8 mouse cellular contexts compared by ENCODE assay signal in genomic region chr4:57299308-57299700, GRCm38 (mm10). TPM values are rescaled to one million over a fixed set of nuclear protein-coding genes. Genes with fewer than 3 reads are reported as not detected.
DNase-seq lines count a peak whose midpoint lies in the region; ATAC-seq and TF ChIP-seq lines count a peak whose summit lies in the region.

No protein-coding gene starts in this region.

- peaks cover 11% of the 10 kb centered on the region for H3K27me3 ChIP-seq in heart, embryonic 14.5 days (ENCODE audit: control insufficient read depth, insufficient read depth, low read length)
- peaks cover 40% of the 10 kb centered on the region; the same call in 1 of the 2 replicates for H3K27me3 ChIP-seq in forebrain, embryonic 15.5 days
- 0 out of 2 replicates have a peak, but pooled peaks cover 3% of the 10 kb centered on the region for H3K27me3 ChIP-seq in midbrain, postnatal 0 days (ENCODE audit: insufficient read depth, low read length)

- H3K9me3 ChIP-seq in heart, embryonic 14.5 days (ENCODE audit: control insufficient read depth, low read length): no peaks in the 10 kb centered on the region
- no peaks in the 10 kb centered on the region for H3K9me3 ChIP-seq in forebrain, embryonic 15.5 days
- H3K9me3 ChIP-seq in midbrain, postnatal 0 days (ENCODE audit: low read length): no peaks in the 10 kb centered on the region

- WGBS in heart, embryonic 14.5 days: 6% methylated on average over 9 of the region's 9 CpGs
- 2% methylated on average over 9 of the region's 9 CpGs for WGBS in forebrain, embryonic 15.5 days
- WGBS in midbrain, postnatal 0 days: under 1% methylated on average over 9 of the region's 9 CpGs

- no peak for TF ChIP-seq CTCF in midbrain, postnatal 0 days (IDR thresholded peaks at IDR 0.05)

- no peaks in the 10 kb centered on the region for H3K36me3 ChIP-seq in heart, embryonic 14.5 days (ENCODE audit: control insufficient read depth, insufficient read depth, low read length)
- no peaks in the 10 kb centered on the region for H3K36me3 ChIP-seq in forebrain, embryonic 15.5 days
- H3K36me3 ChIP-seq in midbrain, postnatal 0 days (ENCODE audit: insufficient read depth, low read length): no peaks in the 10 kb centered on the region

- no peak for ATAC-seq in heart, embryonic 14.5 days (ENCODE audit: insufficient number of reproducible peaks, insufficient read depth, low FRiP score, low read depth)
- ATAC-seq in forebrain, embryonic 15.5 days (replicated peaks): no peak
- no peak for ATAC-seq in midbrain, postnatal 0 days (ENCODE audit: low FRiP score)

- no peak overlapping the region for H3K27ac ChIP-seq in heart, embryonic 14.5 days (replicated peaks in 1 of 2; ENCODE audit: control insufficient read depth in 1 of 2, insufficient read depth in 1 of 2, low read depth in 2 of 2, low read length in 2 of 2)
- no peak overlapping the region for H3K27ac ChIP-seq in forebrain, embryonic 15.5 days (replicated peaks)
- no peak overlapping the region for H3K27ac ChIP-seq in midbrain, postnatal 0 days (ENCODE audit: low read depth, low read length)

- peak overlapping the region; percentile 97 for H3K4me2 ChIP-seq in heart, embryonic 14.5 days (ENCODE audit: low read length)
- H3K4me2 ChIP-seq in forebrain, embryonic 15.5 days (replicated peaks): peak overlapping the region; percentile 98
- H3K4me2 ChIP-seq in midbrain, postnatal 0 days (ENCODE audit: low read depth, low read length, poor library complexity, severe bottlenecking): peak overlapping the region; percentile 93

- H3K9ac ChIP-seq in heart, embryonic 14.5 days (ENCODE audit: low read length): peak overlapping the region; percentile 86
- H3K9ac ChIP-seq in forebrain, embryonic 15.5 days (replicated peaks): peak overlapping the region; percentile 66; the same call in 1 of the 2 replicates
- no peak overlapping the region for H3K9ac ChIP-seq in midbrain, postnatal 0 days (replicated peaks; ENCODE audit: low read length, poor library complexity, severe bottlenecking)

- H3K4me1 ChIP-seq in heart, embryonic 14.5 days (ENCODE audit: control insufficient read depth in 2 of 2, insufficient read depth in 2 of 2, low read length in 2 of 2): peaks cover 17 to 31% of the 10 kb centered on the region in 2 experiments
- H3K4me1 ChIP-seq in forebrain, embryonic 15.5 days: peaks cover 33% of the 10 kb centered on the region
- H3K4me1 ChIP-seq in midbrain, postnatal 0 days (ENCODE audit: insufficient read depth, low read length): peaks cover 3% of the 10 kb centered on the region; the same call in 1 of the 2 replicates

- no peak for DNase-seq in heart, adult 11 months
- peak; percentile 44 for DNase-seq in ZHBTc4 (ENCODE audit: low read depth, low spot score)
- DNase-seq in layer of hippocampus, adult 9-11 months: peak; percentile 52
- DNase-seq in midbrain, postnatal 0 days (ENCODE audit: low spot score): no peak
- no peak for DNase-seq in spleen, adult 12 weeks (ENCODE audit: low spot score)
- no peak for DNase-seq in urinary bladder, postnatal 36 days (ENCODE audit: low spot score in 2 of 2)

- H3K4me3 ChIP-seq in heart, embryonic 14.5 days (ENCODE audit: control insufficient read depth in 1 of 2, insufficient read depth in 1 of 2, low read depth in 1 of 2, low read length in 2 of 2): peak overlapping the region; percentile 79 to 91
- peak overlapping the region; percentile 68 for H3K4me3 ChIP-seq in forebrain, embryonic 15.5 days
- peak overlapping the region; percentile 78 for H3K4me3 ChIP-seq in midbrain, postnatal 0 days (ENCODE audit: low read depth, low read length)

RNA-seq across cellular contexts. Expression of gene Ptpn3, which starts 2.3 kb away (rescaled TPM):
- 3.3 and 3.8 TPM in 2 replicates for polyA plus RNA-seq in heart, embryonic 14.5 days (2014; fragmentation: Nextera tagmentation; extraction: Ambion mirVana)
- polyA plus RNA-seq in forebrain, embryonic 15.5 days (2015; fragmentation: Nextera tagmentation; extraction: Ambion mirVana): 1.3 and 1.5 TPM in 2 replicates
- total RNA-seq in midbrain, postnatal 0 days (2014; rRNA removed): 6.2 and 12.8 TPM in 2 replicates
- 1.4 and 1.9 TPM in 2 replicates for polyA plus RNA-seq in midbrain, postnatal 0 days (2015; fragmentation: Nextera tagmentation; extraction: Ambion mirVana)

Comparison
In these comparisons a context has a peak if more than half of its experiments do, and no peak if none do; other contexts are left out.
1. DNase-seq: peak in ZHBTc4 (single experiment) and layer of hippocampus, adult 9-11 months (single experiment); none in heart, adult 11 months (single experiment), midbrain, postnatal 0 days (single experiment), spleen, adult 12 weeks (single experiment) and urinary bladder, postnatal 36 days (0 of 2).
2. Peak in every context shown above with its lines, with median percentiles within 50 percentile points of each other: H3K4me2 ChIP-seq and H3K4me3 ChIP-seq.